ENCODE assay signal across 8 mouse cellular contexts in the genomic region with DNA sequence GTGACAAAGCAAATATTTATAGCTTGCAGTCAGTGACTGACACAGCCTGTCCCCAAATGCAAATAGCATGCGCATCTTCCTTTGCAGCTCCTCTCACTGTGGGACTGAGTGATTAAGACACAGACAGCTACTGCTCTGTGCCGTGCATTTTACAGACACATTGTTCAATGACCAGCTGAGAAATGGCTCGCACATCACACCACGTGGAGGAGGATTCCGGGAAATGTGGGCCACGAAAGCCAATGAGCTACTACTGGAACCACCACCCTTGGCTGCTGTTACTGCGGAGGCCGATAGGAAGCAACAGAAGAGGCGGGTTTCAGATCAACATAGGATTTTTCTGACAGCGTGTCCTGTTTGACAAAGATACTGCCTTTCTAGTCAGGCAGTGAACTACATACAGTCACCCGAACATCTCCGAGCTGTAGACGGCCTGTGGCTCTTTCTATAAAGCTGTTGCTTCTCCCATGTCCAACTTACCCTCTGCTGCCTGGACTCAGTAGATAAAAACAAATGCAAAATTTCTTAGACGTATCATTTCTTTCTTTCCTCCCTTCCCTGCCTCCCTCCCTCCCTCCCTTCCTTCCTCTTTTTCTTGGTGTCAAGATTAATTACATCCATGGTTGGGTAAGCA. TPM values are rescaled to one million over a fixed set of nuclear protein-coding genes. Genes with fewer than 3 reads are reported as not detected.
DNase-seq lines count a peak whose midpoint lies in the region; ATAC-seq lines count a peak whose summit lies in the region.

No protein-coding gene starts in this region.

- no peak overlapping the region for H3K4me3 ChIP-seq in forebrain, embryonic 11.5 days (ENCODE audit: low read depth, low read length)
- H3K4me3 ChIP-seq in forebrain, embryonic 10.5 days = no peak overlapping the region
- no peak overlapping the region for H3K4me3 ChIP-seq in hindbrain, embryonic 12.5 days
- H3K4me3 ChIP-seq in liver, embryonic 13.5 days (replicated peaks) = peak overlapping the region; percentile 25

- no peaks in the 10 kb centered on the region for H3K9me3 ChIP-seq in forebrain, embryonic 11.5 days (ENCODE audit: control insufficient read depth, low read length)
- no peaks in the 10 kb centered on the region for H3K9me3 ChIP-seq in forebrain, embryonic 10.5 days
- H3K9me3 ChIP-seq in hindbrain, embryonic 12.5 days (replicated peaks) = no peaks in the 10 kb centered on the region
- H3K9me3 ChIP-seq in liver, embryonic 13.5 days (replicated peaks) = no peaks in the 10 kb centered on the region

- WGBS in forebrain, embryonic 11.5 days = 86% methylated on average over 14 of the region's 14 CpGs
- 89% methylated on average over 14 of the region's 14 CpGs for WGBS in forebrain, embryonic 10.5 days
- WGBS in hindbrain, embryonic 12.5 days = 65% methylated on average over 14 of the region's 14 CpGs
- WGBS in liver, embryonic 13.5 days (ENCODE audit: insufficient replicate concordance) = 12% methylated on average over 14 of the region's 14 CpGs

- H3K36me3 ChIP-seq in forebrain, embryonic 11.5 days (ENCODE audit: control insufficient read depth, insufficient read depth, low read length) = peaks cover 4% of the 10 kb centered on the region; the same call in 1 of the 2 replicates
- peaks cover 31% of the 10 kb centered on the region for H3K36me3 ChIP-seq in forebrain, embryonic 10.5 days (replicated peaks)
- H3K36me3 ChIP-seq in hindbrain, embryonic 12.5 days = peaks cover 22% of the 10 kb centered on the region
- H3K36me3 ChIP-seq in liver, embryonic 13.5 days = peaks cover 39% of the 10 kb centered on the region

- no peak for ATAC-seq in forebrain, embryonic 11.5 days (replicated peaks; ENCODE audit: low FRiP score)
- peak; percentile 90 for ATAC-seq in erythroblast, adult 5-6 weeks (replicated peaks; ENCODE audit: low FRiP score, poor library complexity, severe bottlenecking)
- no peak for ATAC-seq in hindbrain, embryonic 12.5 days (ENCODE audit: low FRiP score)
- peak; percentile 91 for ATAC-seq in liver, embryonic 13.5 days (ENCODE audit: low read depth)

- no peak overlapping the region for H3K27ac ChIP-seq in forebrain, embryonic 11.5 days (ENCODE audit: low read depth, low read length)
- no peak overlapping the region for H3K27ac ChIP-seq in forebrain, embryonic 10.5 days
- H3K27ac ChIP-seq in hindbrain, embryonic 12.5 days = 0 out of 2 replicates have a peak overlapping the region, but pooled peaks have one; percentile 4
- peak overlapping the region; percentile 98 for H3K27ac ChIP-seq in liver, embryonic 13.5 days

- H3K9ac ChIP-seq in forebrain, embryonic 11.5 days (ENCODE audit: low read length) = no peak overlapping the region
- no peak overlapping the region for H3K9ac ChIP-seq in hindbrain, embryonic 12.5 days
- H3K9ac ChIP-seq in liver, embryonic 13.5 days = peak overlapping the region; percentile 59

- H3K4me1 ChIP-seq in forebrain, embryonic 11.5 days (replicated peaks; ENCODE audit: control insufficient read depth, insufficient read depth, low read length) = peaks cover 4% of the 10 kb centered on the region; the same call in 1 of the 2 replicates
- H3K4me1 ChIP-seq in forebrain, embryonic 10.5 days = peaks cover 17% of the 10 kb centered on the region
- H3K4me1 ChIP-seq in hindbrain, embryonic 12.5 days = peaks cover 19% of the 10 kb centered on the region
- peaks cover 51% of the 10 kb centered on the region for H3K4me1 ChIP-seq in liver, embryonic 13.5 days (replicated peaks)

- peak; percentile 30 for DNase-seq in forebrain, embryonic 11.5 days (ENCODE audit: low spot score)
- no peak for DNase-seq in forebrain, embryonic 10.5 days (ENCODE audit: extremely low spot score, low spot score)
- DNase-seq in liver, embryonic 13.5 days = peak; percentile 84
- DNase-seq in right cerebral cortex, postnatal 14 days = peak; percentile 31
- no peak for DNase-seq in ovary, adult 18-20 months (ENCODE audit: low spot score)
- DNase-seq in kidney, adult 9 months = no peak

- no peak overlapping the region for H3K4me2 ChIP-seq in forebrain, embryonic 11.5 days (ENCODE audit: low read depth, low read length, severe bottlenecking)
- no peak overlapping the region for H3K4me2 ChIP-seq in hindbrain, embryonic 12.5 days (replicated peaks)
- peak overlapping the region; percentile 59 for H3K4me2 ChIP-seq in liver, embryonic 13.5 days

- no peaks in the 10 kb centered on the region for H3K27me3 ChIP-seq in forebrain, embryonic 11.5 days (ENCODE audit: control insufficient read depth, insufficient read depth, low read length)
- H3K27me3 ChIP-seq in forebrain, embryonic 10.5 days (ENCODE audit: poor library complexity, severe bottlenecking) = no peaks in the 10 kb centered on the region
- no peaks in the 10 kb centered on the region for H3K27me3 ChIP-seq in hindbrain, embryonic 12.5 days
- no peaks in the 10 kb centered on the region for H3K27me3 ChIP-seq in liver, embryonic 13.5 days

RNA-seq across cellular contexts. Expression of a gene that starts 31.9 kb away (rescaled TPM):
- 34.0 and 37.0 TPM in 2 replicates for polyA plus RNA-seq in forebrain, embryonic 11.5 days (2014; fragmentation: Nextera tagmentation; extraction: Ambion mirVana)
- 19.8 and 22.9 TPM in 2 replicates for polyA plus RNA-seq in forebrain, embryonic 10.5 days (2016; fragmentation: Nextera tagmentation; extraction: Ambion mirVana)
- total RNA-seq in erythroblast, adult 5-6 weeks (2015; ENCODE audit: low replicate concordance) = 4.0 and 4.6 TPM in 2 replicates
- total RNA-seq in erythroblast, adult 5-6 weeks (2017; ENCODE audit: low replicate concordance) = 9.1 and 10.4 TPM in 2 replicates
- 30.8 and 34.4 TPM in 2 replicates for polyA plus RNA-seq in hindbrain, embryonic 12.5 days (2016; fragmentation: Nextera tagmentation; extraction: Ambion mirVana)
- polyA plus RNA-seq in liver, embryonic 13.5 days (2015; fragmentation: Nextera tagmentation; extraction: Ambion mirVana) = 8.4 and 12.7 TPM in 2 replicates

Comparison
In these comparisons a context has a peak if more than half of its experiments do, and no peak if none do; other contexts are left out.
1. DNase-seq: peak in forebrain, embryonic 11.5 days (single experiment), liver, embryonic 13.5 days (single experiment) and right cerebral cortex, postnatal 14 days (single experiment); none in forebrain, embryonic 10.5 days (single experiment), ovary, adult 18-20 months (single experiment) and kidney, adult 9 months (single experiment).
2. ATAC-seq: peak in erythroblast, adult 5-6 weeks (single experiment) and liver, embryonic 13.5 days (single experiment); none in forebrain, embryonic 11.5 days (single experiment) and hindbrain, embryonic 12.5 days (single experiment).
3. H3K27ac ChIP-seq: peak in hindbrain, embryonic 12.5 days (single experiment) and liver, embryonic 13.5 days (single experiment); none in forebrain, embryonic 11.5 days (single experiment) and forebrain, embryonic 10.5 days (single experiment).